Mouse (Mus musculus) CD4-positive, CD25-positive, alpha-beta regulatory T cell (primary cell): ENCODE results near the gene Diaph2. TPM values are rescaled to one million over a fixed set of nuclear protein-coding genes. Genes with fewer than 3 reads are reported as not detected.

Source experiments
- polyA plus RNA-seq: library from polyadenylated mRNA; unstranded; fragments of 100-300 nt; shearing (Covaris generic); gene quantifications from one replicate; pipeline ENCODE4 v1.2.1, GENCODE M21; 2017

Diaph2 gene
- polyA plus RNA-seq: 15.9 TPM

GRCm38 (mm10) chrX:129749571-129750061 lies at the start of gene Diaph2:
TSS of gene Diaph2 (plus strand) at chrX:129749742.

